Mouse (Mus musculus) urinary bladder, adult 18-20 months (tissue): Measurements from ENCODE around the gene Pym1.

Experiments used
- DNase-seq, 2 experiments: peaks; one replicate each; pipeline ENCODE4 v3.0.0; 2022; ENCODE audit warnings: low spot score in 2 of 2, mixed read lengths in 2 of 2

Pym1 gene

DNA sequence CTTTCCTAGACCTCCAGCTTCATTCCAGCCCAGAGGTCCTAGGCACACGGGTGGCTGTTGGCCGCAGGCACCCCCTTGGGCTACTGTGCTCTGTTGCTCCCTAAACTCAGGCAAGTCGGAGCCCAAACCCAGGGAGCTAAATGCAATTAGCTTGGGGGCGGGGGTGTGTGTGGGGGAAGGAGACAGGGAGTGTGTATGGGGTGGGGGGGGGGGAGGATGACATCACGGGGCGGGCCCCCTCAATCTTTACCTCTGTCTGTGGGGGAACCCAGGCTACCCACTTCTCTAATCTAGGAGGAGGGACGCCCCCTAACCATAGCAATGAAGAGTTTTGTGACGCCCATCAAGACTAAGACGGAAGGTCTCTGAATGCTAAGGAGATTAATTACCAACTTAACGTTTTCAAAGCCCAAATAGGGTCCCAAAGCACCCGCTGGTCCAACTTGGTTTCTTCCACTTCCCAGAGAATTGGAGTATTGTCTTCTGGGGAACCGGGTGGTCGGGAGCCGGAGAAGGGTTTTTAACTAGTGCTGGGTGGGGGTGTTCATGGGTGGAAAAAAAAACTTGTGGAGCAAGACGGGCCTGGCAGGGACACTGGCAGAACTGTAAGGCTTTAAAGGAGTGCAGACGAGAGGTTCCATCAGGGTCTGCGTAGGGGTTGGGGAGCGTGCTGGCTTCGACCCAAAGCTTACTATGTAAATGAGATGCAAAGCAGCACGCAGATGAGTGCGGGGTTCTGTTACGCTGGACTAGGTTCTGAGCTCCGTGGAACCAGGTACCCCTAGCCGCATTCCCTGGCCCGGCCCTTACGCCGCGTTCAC is 56.8 kb downstream of the Pym1 start, which contains the start of gene Tmem198b:
TSS of gene Tmem198b (minus strand) at position 100 of the 821 bp plus-strand sequence.
- DNase-seq: peak; percentile 41 to 53

DNA sequence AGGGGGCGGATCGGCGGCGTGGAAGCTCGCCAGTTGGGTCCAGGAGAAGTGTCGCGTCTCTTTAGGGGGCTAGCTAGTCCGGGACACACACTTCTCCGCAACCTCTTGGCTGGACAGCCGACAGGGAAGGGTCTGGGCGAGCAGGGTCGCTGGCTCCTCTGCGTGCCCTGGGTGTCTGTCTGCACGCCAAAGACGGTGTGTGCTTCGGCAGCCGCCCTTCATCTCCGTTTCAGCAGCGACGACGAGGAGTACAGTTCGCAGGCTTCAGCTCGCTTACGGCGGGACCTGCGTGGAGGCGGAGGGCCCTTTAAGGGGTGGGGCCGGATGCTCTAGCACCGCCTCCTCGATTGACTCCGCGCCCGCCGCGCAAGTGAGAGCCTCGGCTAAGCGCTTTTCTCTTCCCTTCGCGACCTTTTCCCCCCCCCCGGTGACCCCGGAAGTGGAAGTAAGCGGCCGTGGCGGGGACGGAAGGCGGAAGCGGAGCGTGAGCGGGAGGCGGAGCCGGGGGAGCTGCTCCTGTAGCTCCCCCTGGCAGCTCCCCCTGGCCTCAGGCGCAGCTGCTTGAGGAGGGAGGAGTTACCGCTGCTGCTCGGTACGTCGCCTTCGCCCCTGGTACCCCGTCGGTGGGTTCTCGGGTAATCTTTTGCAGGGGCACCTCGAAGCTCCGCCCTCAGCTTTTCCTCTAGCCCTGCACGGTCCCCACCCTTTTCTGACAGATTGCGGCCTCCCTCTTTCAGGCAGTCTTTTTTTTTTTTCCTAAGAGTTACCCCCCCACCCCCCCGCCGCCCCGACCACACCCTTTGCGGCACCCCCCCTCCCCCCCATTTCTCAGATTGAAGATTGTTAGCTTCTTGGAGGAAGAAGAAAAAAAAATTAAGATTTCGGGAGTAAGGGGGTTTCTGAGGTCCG is 57.7 kb downstream of the Pym1 start:
- peak; percentile 91 to 94 for DNase-seq

DNA sequence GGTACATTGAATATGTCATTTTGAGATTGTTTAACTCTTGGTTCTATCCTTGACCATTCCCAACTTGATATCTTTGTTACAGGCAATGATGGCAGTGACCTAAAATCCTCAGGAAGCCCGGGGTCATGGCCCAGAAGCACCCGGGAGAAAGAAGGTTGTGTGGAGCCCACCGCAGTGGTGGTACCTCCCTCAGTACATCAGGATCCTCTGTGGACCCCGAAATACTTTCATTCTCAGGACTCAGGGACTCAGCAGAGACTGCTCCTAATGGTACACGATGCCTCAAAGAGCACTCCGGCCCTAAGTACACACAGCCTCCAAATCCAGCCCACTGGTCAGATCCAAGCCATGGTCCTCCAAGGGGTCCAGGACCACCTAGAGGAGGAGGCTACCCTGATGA is 58.4 kb downstream of the Pym1 start:
- DNase-seq: no peak

DNA sequence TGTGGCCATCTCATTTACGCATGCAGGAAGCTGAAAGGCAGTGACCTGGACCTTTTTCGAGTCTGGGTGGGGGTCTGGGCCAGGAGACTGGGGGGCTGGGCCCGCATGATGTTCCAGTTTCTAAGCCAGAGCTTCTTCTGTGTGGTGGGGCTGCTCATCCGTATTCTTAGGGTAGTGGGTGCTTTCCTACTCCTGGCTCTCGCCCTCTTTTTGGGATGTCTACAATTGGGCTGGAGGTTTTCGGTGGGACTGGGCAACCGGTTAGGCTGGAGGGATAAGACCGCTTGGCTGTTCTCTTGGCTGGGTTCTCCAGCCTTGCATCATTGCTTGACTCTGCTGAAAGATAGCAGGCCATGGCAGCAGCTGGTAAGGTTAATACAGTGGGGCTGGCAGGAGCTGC is 59.3 kb downstream of the Pym1 start:
- no peak for DNase-seq
